8 mouse cellular contexts compared by ENCODE assay signal in the genomic region with DNA sequence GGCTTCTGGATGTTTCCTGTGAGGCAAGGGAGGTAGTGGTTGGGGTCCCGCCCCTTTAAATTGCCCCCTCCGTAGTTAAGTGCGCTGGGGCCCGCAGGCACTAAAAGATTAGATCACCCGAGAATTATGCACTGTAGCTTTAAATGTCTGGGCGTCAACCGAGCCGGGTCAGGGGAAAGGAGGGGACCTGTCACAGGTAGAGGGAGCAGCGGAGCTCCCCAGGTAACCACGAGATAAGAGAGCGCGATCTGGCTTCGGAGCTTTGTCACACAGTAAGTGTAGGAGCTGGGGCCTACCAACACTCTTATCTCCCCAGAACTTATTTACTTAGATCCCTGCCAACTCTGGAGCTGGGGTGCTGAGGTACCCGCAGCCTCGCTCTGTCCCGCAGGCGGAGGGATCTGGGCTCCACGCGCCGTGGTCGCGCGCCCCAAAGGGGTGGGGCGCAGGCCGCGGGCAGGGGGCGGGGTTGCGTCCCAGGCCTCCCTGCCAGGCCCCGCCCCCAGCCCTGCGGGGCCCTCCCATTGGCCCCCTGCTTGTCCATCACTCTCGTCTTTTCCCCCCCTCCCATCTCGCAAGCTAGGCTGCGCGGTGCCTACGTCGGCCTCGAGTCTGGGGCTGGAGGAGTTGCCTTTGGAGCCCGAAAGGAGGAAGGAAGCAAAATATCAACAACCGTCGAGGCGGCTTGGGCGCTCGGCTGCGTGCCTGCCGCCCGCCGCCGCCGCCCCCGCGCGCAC. TPM values are rescaled to one million over a fixed set of nuclear protein-coding genes. Genes with fewer than 3 reads are reported as not detected.
A peak's percentile ranks its signal among the peaks of the same experiment; 100 is the strongest.
DNase-seq lines count a peak whose midpoint lies in the region; ATAC-seq and TF ChIP-seq lines count a peak whose summit lies in the region.

Mef2d (plus strand) TSS at position 586 of the 737 bp plus-strand sequence.

- under 1% methylated on average over 45 of the region's 52 CpGs for WGBS in kidney, embryonic 14.5 days
- under 1% methylated on average over 47 of the region's 52 CpGs for WGBS in limb, embryonic 15.5 days

- H3K4me1 ChIP-seq in bone marrow macrophage, adult 2 months (ENCODE audit: control insufficient read depth, insufficient read depth, low read length) = peaks cover 48% of the 10 kb centered on the region
- peaks cover 28% of the 10 kb centered on the region for H3K4me1 ChIP-seq in embryonic fibroblast, embryonic 13.5 days (ENCODE audit: control insufficient read depth, insufficient read depth, low read length)
- H3K4me1 ChIP-seq in kidney, embryonic 14.5 days (ENCODE audit: control insufficient read depth, insufficient read depth, low read length) = peaks cover 60% of the 10 kb centered on the region
- peaks cover 78% of the 10 kb centered on the region for H3K4me1 ChIP-seq in limb, embryonic 15.5 days

- H3K9me3 ChIP-seq in kidney, embryonic 14.5 days (ENCODE audit: control insufficient read depth, low read length) = no peaks in the 10 kb centered on the region
- H3K9me3 ChIP-seq in limb, embryonic 15.5 days = no peaks in the 10 kb centered on the region

- peak; percentile 99 for DNase-seq in A20 (ENCODE audit: low read depth, low spot score)
- peak; percentile 95 to 96 for DNase-seq in heart, adult 9 months (ENCODE audit: low spot score in 2 of 2)
- peak; percentile 91 to 93 for DNase-seq in monocyte, adult 2 months (ENCODE audit: low read depth in 1 of 2, low spot score in 2 of 2)
- DNase-seq in spleen, postnatal 36 days (ENCODE audit: low spot score in 2 of 2) = peak; percentile 97 to 98

- H3K9ac ChIP-seq in kidney, embryonic 14.5 days (ENCODE audit: low read depth, low read length) = peak within 1 kb of the TSS; percentile 81
- H3K9ac ChIP-seq in limb, embryonic 15.5 days = peak within 1 kb of the TSS; percentile 90

- no peaks in the 10 kb centered on the region for H3K36me3 ChIP-seq in kidney, embryonic 14.5 days (ENCODE audit: control insufficient read depth, insufficient read depth, low read length)
- H3K36me3 ChIP-seq in limb, embryonic 15.5 days = no peaks in the 10 kb centered on the region

- no peak for TF ChIP-seq CTCF in bone marrow macrophage, adult 2 months (IDR thresholded peaks at IDR 0.05; ENCODE audit: low read depth, low read length)
- TF ChIP-seq CTCF in embryonic fibroblast, embryonic 13.5 days (IDR thresholded peaks at IDR 0.05; ENCODE audit: borderline replicate concordance, insufficient read depth, low read length) = no peak

- no peaks in the 10 kb centered on the region for H3K27me3 ChIP-seq in kidney, embryonic 14.5 days (ENCODE audit: control insufficient read depth, insufficient read depth, low read length)
- no peaks in the 10 kb centered on the region for H3K27me3 ChIP-seq in limb, embryonic 15.5 days

- H3K27ac ChIP-seq in bone marrow macrophage, adult 2 months (ENCODE audit: insufficient read depth, low read depth, low read length) = peak within 1 kb of the TSS; percentile 99
- peak within 1 kb of the TSS; percentile 98 for H3K27ac ChIP-seq in embryonic fibroblast, embryonic 13.5 days (ENCODE audit: insufficient read depth, low read length)
- H3K27ac ChIP-seq in kidney, embryonic 14.5 days (ENCODE audit: low read depth, low read length) = peak within 1 kb of the TSS; percentile 98
- H3K27ac ChIP-seq in limb, embryonic 15.5 days = peak within 1 kb of the TSS; percentile 100

- peak within 1 kb of the TSS; percentile 80 for H3K4me3 ChIP-seq in bone marrow macrophage, adult 2 months (ENCODE audit: insufficient read depth, low read length)
- H3K4me3 ChIP-seq in embryonic fibroblast, embryonic 13.5 days (ENCODE audit: insufficient read depth, low read length) = peak within 1 kb of the TSS; percentile 67
- H3K4me3 ChIP-seq in kidney, embryonic 14.5 days (ENCODE audit: low read length) = peak within 1 kb of the TSS; percentile 77
- peak within 1 kb of the TSS; percentile 93 for H3K4me3 ChIP-seq in limb, embryonic 15.5 days

- peak; percentile 88 for ATAC-seq in kidney, embryonic 14.5 days (ENCODE audit: low FRiP score, low TSS enrichment)
- peak; percentile 86 for ATAC-seq in limb, embryonic 15.5 days (ENCODE audit: insufficient number of reproducible peaks, low FRiP score, low TSS enrichment, low read depth)

- H3K4me2 ChIP-seq in kidney, embryonic 14.5 days (replicated peaks; ENCODE audit: low read depth, low read length) = peak within 1 kb of the TSS; percentile 88
- H3K4me2 ChIP-seq in limb, embryonic 15.5 days = peak within 1 kb of the TSS; percentile 92

- TF ChIP-seq POLR2A in bone marrow macrophage, adult 2 months (IDR thresholded peaks at IDR 0.05; ENCODE audit: borderline replicate concordance, low read depth, low read length) = no peak
- peak; percentile 67 for TF ChIP-seq POLR2A in embryonic fibroblast, embryonic 13.5 days (IDR thresholded peaks at IDR 0.05; ENCODE audit: low read depth, low read length)

RNA-seq across cellular contexts. Expression of gene Mef2d, which starts in this region (rescaled TPM):
- 84.5 and 98.1 TPM in 2 replicates for polyA plus RNA-seq in bone marrow macrophage, adult 2 months (2012; ENCODE audit: insufficient read depth, insufficient read length, missing spikeins)
- 49.1 and 57.0 TPM in 2 replicates for polyA plus RNA-seq in embryonic fibroblast, embryonic 13.5 days (2011; ENCODE audit: insufficient read length, low read depth, missing spikeins)
- polyA plus RNA-seq in kidney, embryonic 14.5 days (2014; fragmentation: Nextera tagmentation; extraction: Ambion mirVana) = 12.6 and 21.8 TPM in 2 replicates
- polyA plus RNA-seq in limb, embryonic 15.5 days (2015; fragmentation: Nextera tagmentation; extraction: Ambion mirVana) = 23.3 and 29.8 TPM in 2 replicates

Comparison
In these comparisons a context has a peak if more than half of its experiments do, and no peak if none do; other contexts are left out.
1. Peak in every context shown above with its lines: DNase-seq, ATAC-seq, H3K4me3 ChIP-seq and H3K27ac ChIP-seq.